Mouse (Mus musculus): ENCODE results near the gene Otulinl.

- TF ChIP-seq CTCF (IDR thresholded peaks at IDR 0.05; ENCODE audit: low read depth), result no peak
- TF ChIP-seq EP300 (IDR thresholded peaks at IDR 0.05; ENCODE audit: low read depth), result no peak
These were observed 34.7 kb downstream of the Otulinl start for GRCm38 (mm10) chr15:27646665-27647064.
